Mouse (Mus musculus) brain, embryonic 14.5 days (tissue): ENCODE results near the gene Il17f.
"Not testable (repeated sequence)": the region's sequence is repeated elsewhere in the genome, so short reads cannot be mapped to it uniquely, and the experiment has no call there.

Experiments used
- CTCF ChIP-seq: fragments of 200-500 bp; IDR thresholded peaks from 2 replicates; pipeline ENCODE4 v1.5.1; 2012; ENCODE audit warnings: inconsistent platforms, mild to moderate bottlenecking, moderate library complexity, borderline replicate concordance; ENCODE audit not compliant: insufficient read depth, insufficient read length; ENCODE audit errors: extremely low read depth
- POLR2A ChIP-seq: fragments of 200-500 bp; IDR thresholded peaks from 2 replicates; pipeline ENCODE4 v1.6.1; 2012; ENCODE audit warnings: mild to moderate bottlenecking, inconsistent platforms, borderline replicate concordance; ENCODE audit not compliant: poor library complexity, insufficient read depth, insufficient read length, severe bottlenecking; ENCODE audit errors: extremely low read depth

DNA sequence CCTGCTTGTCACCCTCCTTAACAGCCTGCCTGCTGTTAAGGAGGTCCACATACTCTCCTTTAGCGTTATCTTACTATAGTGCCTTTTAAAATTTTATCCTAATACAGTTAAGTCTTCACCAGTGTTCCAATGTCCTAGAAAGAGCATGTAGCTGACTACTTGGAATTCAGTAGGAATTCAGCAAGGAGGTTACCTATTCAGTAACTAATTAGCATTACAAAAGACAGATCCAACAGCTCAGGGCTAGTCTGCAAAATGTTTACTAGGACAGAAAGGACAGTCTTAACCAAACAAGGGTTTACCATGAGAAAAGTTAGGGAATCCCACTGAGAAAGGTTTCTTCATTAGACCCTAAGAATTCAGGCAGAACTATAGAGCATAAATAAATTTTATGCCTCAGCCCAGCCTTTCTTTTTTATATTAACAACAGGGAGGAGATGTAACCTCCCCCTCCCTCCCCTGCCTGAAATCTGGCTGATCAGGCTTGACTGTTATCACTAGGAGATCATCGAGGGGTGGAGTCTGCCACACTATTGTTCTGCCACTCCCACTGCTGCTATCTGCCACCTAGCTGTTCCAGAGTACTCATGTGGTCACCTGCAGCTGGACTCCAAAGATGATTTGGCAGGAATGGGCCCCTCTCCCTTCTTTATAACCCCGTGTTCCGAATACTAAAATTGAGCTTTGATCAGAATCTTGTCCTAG is 16.2 kb downstream of the Il17f start:
- TF ChIP-seq CTCF, POLR2A: not testable (repeated sequence)
